Mouse (Mus musculus): ENCODE results near the gene Muc4. TPM values are rescaled to one million over a fixed set of nuclear protein-coding genes. Genes with fewer than 3 reads are reported as not detected.

Gene Muc4
- total RNA-seq, 1 experiment from 2014 or later = not detected

DNA sequence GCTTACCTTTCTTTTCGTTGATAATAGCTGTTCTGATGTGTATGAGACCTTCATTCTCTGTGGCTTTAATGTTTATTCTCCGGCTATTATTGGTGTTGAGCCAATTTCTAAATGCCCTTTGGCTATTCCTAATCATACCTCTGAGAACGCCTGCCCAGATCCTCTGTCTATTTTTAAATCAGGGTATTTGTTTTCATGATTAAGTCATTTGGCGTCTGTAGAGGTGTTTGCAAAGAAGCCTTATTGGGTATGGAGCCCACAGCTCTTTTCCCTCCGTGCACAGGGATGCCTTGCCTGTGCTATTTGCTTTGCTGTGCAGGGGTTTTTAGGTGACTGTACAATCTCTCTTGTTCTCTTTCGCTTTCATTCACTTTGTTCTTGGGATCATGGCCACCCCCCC, 22.1 kb upstream of the Muc4 start:
- no peak for ATAC-seq (replicated peaks in 1 of 2; ENCODE audit: insufficient read depth in 1 of 2, low FRiP score in 2 of 2, low TSS enrichment in 1 of 2, low read depth in 1 of 2, poor library complexity in 2 of 2, severe bottlenecking in 2 of 2)

DNA sequence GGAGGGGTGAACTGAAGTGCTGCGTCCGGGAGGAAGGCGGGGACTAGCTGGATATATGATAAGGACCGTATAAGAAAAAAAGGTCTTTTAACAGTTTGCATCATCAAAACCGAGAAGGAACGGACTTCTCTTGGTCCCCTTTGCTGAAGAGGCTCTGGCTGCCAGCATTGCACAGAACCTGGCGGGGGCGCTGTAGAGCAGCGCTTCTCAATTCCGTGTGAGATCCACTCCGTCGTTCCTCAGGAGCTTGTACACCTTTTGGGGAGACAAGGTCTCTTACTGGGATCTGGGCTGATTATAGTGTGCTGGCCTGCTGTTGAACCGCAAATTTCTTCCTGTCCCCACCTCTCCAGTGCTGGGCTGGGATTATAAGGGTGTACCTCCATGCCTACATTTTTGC, 20.3 kb upstream of the Muc4 start:
- ATAC-seq (replicated peaks in 1 of 2; ENCODE audit: insufficient read depth in 1 of 2, low FRiP score in 2 of 2, low TSS enrichment in 1 of 2, low read depth in 1 of 2, poor library complexity in 2 of 2, severe bottlenecking in 2 of 2) = no peak

DNA sequence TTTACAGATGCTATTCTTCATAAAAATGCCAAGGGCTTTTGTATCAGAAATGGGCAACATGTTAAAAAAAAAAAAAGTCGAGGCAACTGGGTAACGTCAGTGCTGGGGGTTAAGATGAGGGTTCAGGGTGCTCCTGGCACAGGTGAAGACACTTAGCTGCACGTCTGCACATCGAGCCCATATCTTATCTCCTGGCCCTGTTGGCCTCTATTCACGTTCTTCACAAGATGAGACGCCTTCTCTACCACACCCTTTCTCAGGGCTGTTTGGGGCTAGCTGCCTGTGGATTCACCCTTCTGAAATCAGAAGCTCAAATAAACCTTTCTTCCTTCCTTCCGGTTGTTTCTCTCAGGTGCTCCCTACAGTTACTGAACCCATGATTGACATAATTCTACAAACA, 12.5 kb upstream of the Muc4 start:
- no peak for ATAC-seq (replicated peaks in 1 of 2; ENCODE audit: insufficient read depth in 1 of 2, low FRiP score in 2 of 2, low TSS enrichment in 1 of 2, low read depth in 1 of 2, poor library complexity in 2 of 2, severe bottlenecking in 2 of 2)

DNA sequence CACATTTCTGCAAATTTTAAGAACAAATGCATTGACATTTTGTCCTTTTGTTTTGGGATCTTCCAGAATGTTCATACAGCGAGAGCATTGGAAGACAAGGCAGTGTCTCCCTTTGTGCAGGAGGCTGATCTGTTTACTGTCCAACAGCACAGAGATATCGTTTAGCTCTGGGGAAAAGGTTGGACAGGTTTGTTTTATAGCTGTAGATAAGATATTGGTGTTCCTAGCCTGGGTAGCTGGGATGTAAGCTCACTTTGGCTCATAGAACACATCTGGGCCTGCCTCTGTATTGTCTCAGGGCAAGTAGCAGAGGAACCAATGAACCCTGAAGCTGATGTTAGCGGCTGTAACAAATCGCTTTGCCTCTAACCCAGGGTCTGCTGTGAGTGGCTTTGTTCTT, 11.9 kb upstream of the Muc4 start:
- no peak for ATAC-seq (replicated peaks in 1 of 2; ENCODE audit: insufficient read depth in 1 of 2, low FRiP score in 2 of 2, low TSS enrichment in 1 of 2, low read depth in 1 of 2, poor library complexity in 2 of 2, severe bottlenecking in 2 of 2)

DNA sequence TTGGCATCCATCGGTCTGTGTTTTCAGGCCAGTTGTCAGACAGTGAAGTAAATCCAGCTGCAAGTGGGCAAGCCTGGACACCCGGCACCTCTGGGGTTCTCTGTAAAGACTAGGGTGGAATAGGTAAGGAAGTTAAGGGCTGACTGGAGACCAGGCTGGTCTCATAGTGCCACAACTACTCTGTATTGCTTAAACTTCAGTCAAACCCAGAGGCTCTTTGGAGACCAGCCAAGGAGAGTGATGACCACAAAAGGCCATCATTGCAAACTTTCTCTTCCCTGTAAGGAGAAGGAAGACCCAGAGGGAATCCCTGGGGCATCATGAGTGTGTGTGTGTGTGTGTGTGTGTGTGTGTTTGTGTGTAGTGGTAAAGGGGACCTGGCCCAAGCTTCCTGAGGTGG, 11.4 kb upstream of the Muc4 start:
- ATAC-seq (replicated peaks in 1 of 2; ENCODE audit: insufficient read depth in 1 of 2, low FRiP score in 2 of 2, low TSS enrichment in 1 of 2, low read depth in 1 of 2, poor library complexity in 2 of 2, severe bottlenecking in 2 of 2) = no peak

DNA sequence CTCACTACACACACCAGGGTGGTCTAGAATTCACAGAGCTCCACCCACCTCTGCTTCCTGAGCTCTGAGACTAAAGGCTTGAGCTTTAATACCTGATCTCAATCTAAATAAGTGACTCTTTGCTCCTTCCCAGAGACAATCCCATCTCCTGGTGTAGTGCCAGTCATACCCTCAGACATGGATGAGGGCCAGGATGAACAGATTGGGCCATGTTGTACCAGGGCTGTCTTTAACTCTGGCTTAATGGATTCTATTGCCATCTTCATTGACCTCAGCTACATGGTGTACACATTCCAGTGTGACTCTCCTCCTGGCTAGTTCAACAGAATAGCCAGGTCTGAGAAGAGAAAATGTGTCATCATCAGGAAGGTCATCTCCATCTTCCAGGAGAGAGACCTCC, 9.2 kb upstream of the Muc4 start:
- no peak for ATAC-seq (replicated peaks in 1 of 2; ENCODE audit: insufficient read depth in 1 of 2, low FRiP score in 2 of 2, low TSS enrichment in 1 of 2, low read depth in 1 of 2, poor library complexity in 2 of 2, severe bottlenecking in 2 of 2)

DNA sequence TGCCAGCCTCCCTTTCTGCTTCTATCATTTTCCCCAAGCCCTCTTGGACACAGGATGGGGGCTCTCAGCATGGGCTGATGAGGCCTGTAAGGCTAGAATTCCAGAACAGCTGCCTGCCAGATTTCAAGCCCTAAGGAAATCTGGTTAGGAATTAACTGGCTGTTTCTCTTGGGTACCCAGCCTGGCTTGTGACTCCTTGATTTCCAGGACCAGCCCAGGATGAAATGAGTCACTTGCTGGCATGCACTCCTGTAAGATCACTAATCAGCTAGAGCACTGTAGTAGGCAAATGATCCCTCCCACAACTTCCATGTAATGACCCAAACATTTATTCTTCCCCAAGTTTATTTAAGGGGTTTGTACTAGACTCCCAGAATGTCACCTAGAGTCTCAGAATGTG, 7.4 kb upstream of the Muc4 start:
- no peak for ATAC-seq (replicated peaks in 1 of 2; ENCODE audit: insufficient read depth in 1 of 2, low FRiP score in 2 of 2, low TSS enrichment in 1 of 2, low read depth in 1 of 2, poor library complexity in 2 of 2, severe bottlenecking in 2 of 2)

DNA sequence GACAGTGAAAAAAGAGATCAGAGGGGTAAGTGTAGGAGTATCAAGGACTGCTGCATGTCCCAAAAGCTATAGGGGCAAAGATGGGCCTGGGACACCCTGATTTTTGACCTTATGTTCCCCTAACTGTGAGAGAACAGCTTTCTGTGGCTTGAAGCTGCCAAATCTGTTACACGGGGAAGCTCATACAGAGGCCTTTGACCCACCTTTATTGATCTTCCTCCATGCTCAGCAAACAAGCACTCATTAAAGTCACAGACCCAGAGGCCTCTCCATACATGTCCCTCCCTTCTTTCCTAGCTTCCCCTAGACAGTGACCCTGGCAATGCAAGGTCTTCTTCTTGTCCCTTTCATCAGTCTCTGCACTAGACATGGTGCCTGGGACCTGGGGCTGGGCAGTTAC, 7.0 kb upstream of the Muc4 start:
- no peak for ATAC-seq (replicated peaks in 1 of 2; ENCODE audit: insufficient read depth in 1 of 2, low FRiP score in 2 of 2, low TSS enrichment in 1 of 2, low read depth in 1 of 2, poor library complexity in 2 of 2, severe bottlenecking in 2 of 2)

DNA sequence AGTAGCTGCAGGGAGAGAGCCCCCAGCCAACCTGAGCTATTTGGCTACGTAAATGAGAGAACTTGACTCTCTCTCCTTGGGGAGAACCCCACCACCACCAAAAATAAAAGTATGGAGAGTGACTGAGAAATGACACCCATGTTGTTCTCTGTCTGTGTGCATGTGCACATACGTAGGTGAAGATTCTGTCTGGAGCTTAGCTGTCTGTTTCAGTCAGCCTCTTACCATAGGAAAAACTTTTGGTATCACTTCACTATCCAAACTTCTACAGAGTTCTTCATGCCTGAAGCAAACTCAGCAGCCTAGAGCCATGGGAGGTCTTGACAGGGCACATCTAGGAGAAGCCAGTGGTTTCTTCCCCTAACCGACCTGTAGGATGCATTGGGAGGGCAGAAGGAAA, 2.5 kb upstream of the Muc4 start:
- no peak for ATAC-seq (replicated peaks in 1 of 2; ENCODE audit: insufficient read depth in 1 of 2, low FRiP score in 2 of 2, low TSS enrichment in 1 of 2, low read depth in 1 of 2, poor library complexity in 2 of 2, severe bottlenecking in 2 of 2)

DNA sequence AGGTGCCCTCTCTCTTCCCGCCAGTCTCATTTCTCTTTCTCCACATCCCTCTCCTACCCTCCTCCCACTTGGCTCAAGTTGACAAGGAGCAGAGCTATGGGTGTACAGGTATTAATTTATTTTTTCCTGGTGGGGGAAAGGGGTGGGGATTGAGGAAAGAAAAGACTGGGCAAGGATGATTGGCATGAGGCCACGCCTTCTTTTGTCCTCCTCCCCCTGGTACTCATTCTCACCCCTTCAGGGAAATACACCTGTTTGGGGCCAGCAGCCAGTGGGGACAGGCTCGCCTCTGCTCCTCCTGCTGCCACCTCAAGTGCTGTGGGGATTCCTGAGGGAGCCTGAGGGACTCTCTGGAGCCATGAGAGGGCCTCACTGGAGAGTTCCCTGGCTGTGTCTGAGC, 336 bp downstream of the Muc4 start:
- ATAC-seq (replicated peaks in 1 of 2; ENCODE audit: insufficient read depth in 1 of 2, low FRiP score in 2 of 2, low TSS enrichment in 1 of 2, low read depth in 1 of 2, poor library complexity in 2 of 2, severe bottlenecking in 2 of 2) = no peak

DNA sequence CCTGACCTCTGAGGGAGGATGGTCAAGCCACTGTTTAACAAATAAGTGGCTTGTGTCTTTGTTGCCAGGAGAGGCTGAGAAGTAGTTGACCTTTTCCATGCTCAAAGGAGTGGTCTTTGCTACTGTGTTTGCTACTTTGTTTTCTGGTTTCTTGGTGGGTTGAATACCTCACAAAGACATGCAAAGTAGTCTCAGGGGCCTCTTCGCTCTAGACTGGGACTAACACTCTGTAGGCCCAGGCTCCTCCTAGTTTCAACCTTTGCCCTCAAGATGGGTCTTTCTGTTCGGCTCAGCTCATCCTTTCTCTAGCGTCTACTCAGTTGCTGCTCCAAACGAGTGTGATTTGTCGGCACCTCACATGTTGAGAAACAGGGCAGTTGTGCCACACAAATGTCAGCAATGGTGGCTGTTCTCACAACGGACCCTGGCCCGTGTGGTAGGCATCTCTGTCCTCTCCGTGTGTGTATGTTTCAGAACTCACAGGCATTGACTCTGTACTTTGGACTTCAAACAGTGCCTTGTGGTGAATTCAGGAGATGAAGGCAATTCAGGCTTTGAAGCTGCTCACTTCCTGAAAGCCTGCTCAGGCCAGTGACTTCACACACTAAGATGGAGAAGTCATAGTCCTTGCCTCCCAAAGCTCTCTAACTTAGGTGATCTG, 4.4 kb downstream of the Muc4 start:
- no peak for ATAC-seq (replicated peaks in 1 of 2; ENCODE audit: insufficient read depth in 1 of 2, low FRiP score in 2 of 2, low TSS enrichment in 1 of 2, low read depth in 1 of 2, poor library complexity in 2 of 2, severe bottlenecking in 2 of 2)

DNA sequence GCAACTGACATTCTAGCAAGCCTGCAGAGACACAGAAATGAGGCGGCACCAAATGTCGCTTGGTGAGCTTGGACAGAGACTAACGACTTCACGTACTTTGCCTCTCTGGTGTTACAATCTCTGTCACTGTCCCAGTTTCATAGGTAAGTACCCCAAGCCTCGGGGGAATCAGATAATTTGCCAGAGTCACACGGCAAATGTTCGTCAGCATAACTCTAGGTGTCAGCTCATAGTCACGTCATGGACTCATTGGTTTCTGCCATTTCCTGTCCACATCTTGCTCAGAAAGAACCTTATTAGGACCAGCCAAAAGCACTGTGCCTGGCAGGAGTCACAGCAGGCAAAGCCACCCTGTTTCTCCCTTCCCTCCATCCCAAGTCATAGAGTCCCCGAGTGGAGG, 5.7 kb downstream of the Muc4 start:
- no peak for ATAC-seq (replicated peaks in 1 of 2; ENCODE audit: insufficient read depth in 1 of 2, low FRiP score in 2 of 2, low TSS enrichment in 1 of 2, low read depth in 1 of 2, poor library complexity in 2 of 2, severe bottlenecking in 2 of 2)

DNA sequence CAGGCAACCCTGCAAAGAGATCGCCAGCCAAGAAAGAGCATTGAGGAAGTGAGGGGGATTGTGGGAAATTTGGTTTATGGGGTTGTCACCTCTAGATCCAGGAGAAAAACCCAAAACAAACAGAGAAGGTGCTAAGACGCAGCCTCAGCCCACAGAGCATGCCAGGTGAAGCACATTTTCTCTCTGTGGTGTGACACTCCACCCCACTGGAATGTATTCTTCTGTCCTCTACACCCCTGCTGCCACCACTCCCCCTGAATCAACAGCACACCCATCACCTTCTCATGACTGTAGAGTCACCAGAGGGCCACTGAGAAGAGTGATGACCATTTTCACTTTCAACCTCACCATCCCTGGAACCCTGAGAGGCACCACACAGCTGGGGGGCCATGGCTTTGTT, 7.0 kb downstream of the Muc4 start:
- no peak for ATAC-seq (replicated peaks in 1 of 2; ENCODE audit: insufficient read depth in 1 of 2, low FRiP score in 2 of 2, low TSS enrichment in 1 of 2, low read depth in 1 of 2, poor library complexity in 2 of 2, severe bottlenecking in 2 of 2)

DNA sequence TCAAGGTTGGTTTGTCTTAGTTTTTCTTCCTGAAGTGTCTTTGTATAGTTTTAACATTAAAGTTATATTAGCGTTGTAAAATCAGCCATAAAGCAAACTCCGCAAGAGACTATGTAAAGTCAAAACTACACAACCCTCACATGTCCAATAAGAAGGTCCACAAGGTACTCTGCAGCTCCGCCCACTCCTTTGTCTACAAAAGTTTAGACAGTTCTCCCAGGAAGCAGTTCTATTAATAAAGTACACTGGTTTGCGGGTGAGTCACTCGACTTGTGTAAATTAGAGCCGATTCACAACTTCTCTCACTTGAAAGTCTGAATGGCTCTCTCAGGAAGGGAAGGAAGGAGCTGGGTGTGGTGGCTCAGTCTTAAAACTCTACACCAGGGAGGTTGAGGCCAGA, 10.2 kb downstream of the Muc4 start:
- ATAC-seq (replicated peaks in 1 of 2; ENCODE audit: insufficient read depth in 1 of 2, low FRiP score in 2 of 2, low TSS enrichment in 1 of 2, low read depth in 1 of 2, poor library complexity in 2 of 2, severe bottlenecking in 2 of 2) = no peak

DNA sequence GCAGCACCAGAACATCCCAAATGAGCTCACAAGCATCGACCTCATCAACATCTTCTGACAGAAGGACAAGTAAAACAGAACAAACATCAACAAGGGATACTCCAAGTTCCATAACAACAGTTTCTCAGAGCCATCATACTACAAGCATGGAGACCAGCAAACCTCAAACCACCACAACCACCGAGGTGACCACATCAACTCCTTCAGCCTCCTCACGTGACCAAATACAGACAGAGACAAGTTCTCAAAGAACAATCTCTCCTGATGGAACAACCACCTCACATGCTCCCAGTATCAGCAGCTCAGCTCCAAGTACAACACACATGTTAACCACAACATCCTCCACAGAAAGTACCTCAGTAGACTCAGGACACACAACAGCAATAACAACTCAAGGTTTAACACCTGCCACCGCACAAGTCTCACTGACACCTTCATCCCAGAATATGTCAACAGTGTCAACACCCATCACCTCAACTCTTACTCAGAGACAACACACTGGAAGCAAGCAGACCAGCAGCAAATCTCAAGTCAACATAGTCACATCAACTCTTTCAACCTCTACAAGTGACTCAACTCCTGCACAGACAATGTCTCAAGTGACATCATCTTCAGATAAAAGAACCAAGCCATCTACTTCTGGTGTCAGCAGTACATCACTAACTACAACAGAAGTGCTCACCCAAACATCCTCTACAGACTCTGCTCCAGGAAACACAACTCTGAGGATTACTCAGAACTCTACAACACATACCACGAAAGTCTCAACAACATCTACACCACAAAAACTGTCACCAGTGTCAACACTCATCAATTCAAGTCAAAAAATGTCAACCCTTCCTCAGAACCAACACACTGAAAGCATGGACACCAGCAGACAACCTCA, 14.8 kb downstream of the Muc4 start:
- no peak for ATAC-seq (replicated peaks in 1 of 2; ENCODE audit: insufficient read depth in 1 of 2, low FRiP score in 2 of 2, low TSS enrichment in 1 of 2, low read depth in 1 of 2, poor library complexity in 2 of 2, severe bottlenecking in 2 of 2)

DNA sequence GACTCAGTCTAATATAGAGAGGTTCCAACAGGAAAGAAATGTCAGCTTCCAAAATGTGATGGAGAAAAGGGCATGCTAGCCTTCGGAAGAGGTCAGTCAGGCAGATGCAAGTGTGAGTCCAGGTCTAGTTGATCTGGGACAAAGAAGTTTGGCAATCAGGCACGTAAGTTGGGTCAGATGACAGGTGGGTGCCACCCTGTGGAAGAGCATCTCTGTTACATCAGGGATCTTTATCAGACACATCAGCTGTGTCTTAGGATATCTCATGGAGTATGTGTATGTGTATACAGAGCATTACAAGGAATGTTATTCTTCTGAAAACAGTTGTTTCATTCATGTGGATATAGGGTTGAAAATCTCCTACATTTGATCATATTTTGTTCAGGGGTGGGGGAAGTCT, 28.9 kb downstream of the Muc4 start:
- no peak for ATAC-seq (replicated peaks in 1 of 2; ENCODE audit: insufficient read depth in 1 of 2, low FRiP score in 2 of 2, low TSS enrichment in 1 of 2, low read depth in 1 of 2, poor library complexity in 2 of 2, severe bottlenecking in 2 of 2)

DNA sequence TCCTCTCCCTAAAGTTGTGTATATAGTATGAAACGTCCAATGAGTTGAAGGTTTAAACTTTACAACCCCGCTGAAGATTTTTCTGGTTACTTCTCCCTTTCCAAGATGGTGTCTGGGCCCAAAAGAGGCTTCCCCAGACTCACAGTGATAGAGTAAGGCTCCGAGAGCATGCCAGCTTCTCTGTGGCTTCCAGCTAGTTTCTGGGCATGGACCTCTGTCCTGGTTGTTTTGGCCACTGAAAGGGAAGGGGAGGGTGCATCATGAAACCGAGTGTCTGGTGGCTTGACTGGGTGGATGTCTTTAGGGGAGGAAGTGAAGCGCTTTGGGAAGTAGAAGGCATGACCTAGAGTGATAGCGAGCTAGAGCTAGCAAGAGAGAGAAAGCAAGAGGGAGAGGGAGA, 29.3 kb downstream of the Muc4 start:
- ATAC-seq (replicated peaks in 1 of 2; ENCODE audit: insufficient read depth in 1 of 2, low FRiP score in 2 of 2, low TSS enrichment in 1 of 2, low read depth in 1 of 2, poor library complexity in 2 of 2, severe bottlenecking in 2 of 2) = no peak

DNA sequence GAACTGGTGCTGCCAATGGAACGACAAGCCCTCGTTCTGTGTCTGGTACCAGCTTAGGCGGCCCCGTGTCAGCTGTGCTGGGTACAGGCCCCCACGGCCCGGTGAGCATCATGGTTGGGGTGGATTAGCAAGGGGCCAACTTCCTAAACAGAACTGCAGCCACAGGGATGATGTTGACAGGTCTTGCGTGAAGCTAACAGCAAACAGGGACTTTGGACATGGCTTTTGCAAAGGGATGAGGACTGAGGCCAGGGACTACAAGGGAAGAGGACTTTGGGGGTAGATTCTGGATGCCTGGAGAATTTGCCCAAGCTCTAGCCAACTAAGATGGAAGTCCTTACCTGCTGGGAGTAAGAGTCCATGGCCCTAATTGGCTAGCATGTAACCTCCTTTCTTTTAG, 31.2 kb downstream of the Muc4 start:
- no peak for ATAC-seq (replicated peaks in 1 of 2; ENCODE audit: insufficient read depth in 1 of 2, low FRiP score in 2 of 2, low TSS enrichment in 1 of 2, low read depth in 1 of 2, poor library complexity in 2 of 2, severe bottlenecking in 2 of 2)

DNA sequence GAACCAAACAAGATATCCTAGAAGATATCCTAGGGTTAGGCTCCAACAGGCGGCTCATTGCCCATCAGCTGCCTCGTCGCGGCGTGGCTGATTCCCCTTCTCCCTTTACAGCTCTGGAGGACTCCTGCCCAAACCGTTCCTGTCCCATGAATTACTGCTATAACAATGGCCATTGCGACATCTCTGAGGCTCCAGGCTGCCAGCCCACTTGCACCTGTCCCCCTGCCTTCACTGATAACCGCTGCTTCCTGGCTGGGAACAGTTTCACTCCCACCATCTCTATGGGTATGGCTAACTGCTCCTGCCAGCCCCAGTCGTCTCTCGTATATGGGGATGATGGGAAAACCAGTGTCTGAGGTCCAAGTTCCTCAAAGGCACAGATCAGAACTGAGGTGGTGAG, 41.0 kb downstream of the Muc4 start:
- no peak for ATAC-seq (replicated peaks in 1 of 2; ENCODE audit: insufficient read depth in 1 of 2, low FRiP score in 2 of 2, low TSS enrichment in 1 of 2, low read depth in 1 of 2, poor library complexity in 2 of 2, severe bottlenecking in 2 of 2)

Data from hematopoietic stem cell, adult 5-6 weeks (primary cell).